Mouse (Mus musculus) heart, embryonic 12.5 days (tissue): ENCODE measurements around the gene Ophn1. TPM values are rescaled to one million over a fixed set of nuclear protein-coding genes. Genes with fewer than 3 reads are reported as not detected.

Experiments
- ATAC-seq: fragments of 200-750 bp; cut with Nextera tagmentation; 2 replicates; pipeline ENCODE4 v1.8.0; 2017; ENCODE audit warnings: moderate TSS enrichment, moderate library complexity; ENCODE audit not compliant: insufficient number of reproducible peaks, low FRiP score
- H3K27ac ChIP-seq: fragments of 300-500 bp; sonication (generic); 2 replicates; pipeline ENCODE4 v1.5.1; 2016; ENCODE audit warnings: mild to moderate bottlenecking, moderate library complexity; ENCODE audit not compliant: poor library complexity, severe bottlenecking
- H3K27me3 ChIP-seq: fragments of 300-500 bp; sonication (generic); replicated peaks from 2 replicates; pipeline ENCODE4 v1.6.1; 2016; ENCODE audit warnings: mild to moderate bottlenecking, moderate library complexity
- H3K36me3 ChIP-seq: fragments of 300-500 bp; sonication (generic); 2 replicates; pipeline ENCODE4 v1.6.1; 2016; ENCODE audit warnings: mild to moderate bottlenecking, moderate library complexity
- H3K4me1 ChIP-seq: fragments of 300-500 bp; sonication (generic); replicated peaks from 2 replicates; pipeline ENCODE4 v1.6.1; 2016; ENCODE audit warnings: mild to moderate bottlenecking
- H3K4me2 ChIP-seq: fragments of 300-500 bp; sonication (generic); 2 replicates; pipeline ENCODE4 v1.6.1; 2016; ENCODE audit warnings: mild to moderate bottlenecking, moderate library complexity
- H3K4me3 ChIP-seq: fragments of 300-500 bp; sonication (generic); 2 replicates; pipeline ENCODE4 v1.5.1; 2016; ENCODE audit warnings: mild to moderate bottlenecking
- H3K9ac ChIP-seq: fragments of 300-500 bp; sonication (generic); 2 replicates; pipeline ENCODE4 v1.6.1; 2016; ENCODE audit warnings: mild to moderate bottlenecking, moderate library complexity
- H3K9me3 ChIP-seq: fragments of 300-500 bp; sonication (generic); replicated peaks from 2 replicates; pipeline ENCODE4 v1.6.1; 2016; ENCODE audit warnings: mild to moderate bottlenecking, moderate library complexity
- WGBS: fragments of 180-500 bp; shearing (Covaris S2); methylation state at CpG from one replicate; pipeline ENCODE4 v1.1.7; 2016; 5-methylcytosine and 5-hydroxymethylcytosine counted together
- polyA plus RNA-seq: library from polyadenylated mRNA; unstranded; fragments of >200 nt; fragmentation: Nextera tagmentation; extraction: Ambion mirVana; gene quantifications from 2 replicates; pipeline ENCODE4 v1.2.1, GENCODE M21; 2016

Ophn1 gene
- polyA plus RNA-seq, 1 experiment from 2014 or later: 11.0 TPM

DNA sequence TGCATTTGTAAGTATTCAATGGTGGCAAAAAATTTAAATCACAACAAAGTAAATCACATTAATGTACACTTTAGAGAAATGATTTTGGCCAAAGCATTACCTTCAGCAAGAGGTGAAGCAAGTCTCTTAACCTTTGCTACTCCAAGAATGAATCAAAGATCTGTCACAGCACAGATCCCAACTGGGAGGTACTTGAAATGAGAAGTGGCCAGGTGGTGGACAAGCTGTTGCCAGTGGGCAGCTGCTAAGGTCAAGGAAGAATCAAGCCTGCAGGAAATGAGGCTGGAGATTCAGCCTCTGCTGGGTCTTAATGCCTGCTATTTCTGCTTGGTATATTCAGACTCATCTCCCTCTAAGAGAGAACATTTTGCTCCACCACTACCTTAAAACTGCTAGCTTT lies 87.0 kb downstream of the Ophn1 start:
- no peaks in the 10 kb centered on the region for H3K9me3 ChIP-seq
- H3K27me3 ChIP-seq: no peaks in the 10 kb centered on the region
- no peak overlapping the region for H3K4me2 ChIP-seq
- no peaks in the 10 kb centered on the region for H3K4me1 ChIP-seq
- H3K4me3 ChIP-seq: no peak overlapping the region
- H3K27ac ChIP-seq: no peak overlapping the region
- no peak for ATAC-seq
- no peak overlapping the region for H3K9ac ChIP-seq
- no peaks in the 10 kb centered on the region for H3K36me3 ChIP-seq

DNA sequence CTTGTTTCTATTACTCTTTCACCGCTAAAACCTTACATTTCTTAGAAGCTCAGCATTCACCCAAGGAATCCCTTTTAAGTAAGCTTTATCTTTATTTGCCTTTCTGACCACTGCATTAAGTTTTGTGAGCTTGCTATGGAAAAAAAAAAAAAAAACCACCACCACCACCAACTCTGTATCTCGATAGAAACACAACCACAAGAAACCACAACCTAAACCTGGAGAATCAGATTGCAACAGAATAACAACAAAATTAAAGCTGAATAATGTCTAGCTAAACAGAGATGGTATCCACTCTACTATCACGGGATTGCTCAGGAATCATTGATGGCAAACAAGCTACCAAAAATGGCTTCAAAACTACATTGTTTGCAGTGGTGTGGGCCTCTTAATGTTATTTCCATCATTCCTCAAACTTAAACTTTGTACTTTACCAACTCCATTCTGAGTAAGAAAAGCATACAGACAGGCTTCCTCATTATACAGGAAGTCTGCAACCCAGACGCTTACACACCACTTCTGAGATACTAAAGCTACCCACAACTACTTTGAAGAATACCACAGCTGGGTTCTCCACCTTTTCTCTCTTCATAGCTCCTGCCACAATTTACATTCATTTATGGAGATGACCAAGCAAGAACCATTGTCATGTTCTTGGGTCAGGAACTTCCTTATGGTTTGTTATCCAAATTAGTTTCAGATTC lies 116.4 kb downstream of the Ophn1 start:
- Histone ChIP-seq H3K9ac (no peak overlapping the region), H3K4me3 (no peak overlapping the region), H3K4me1 (no peaks in the 10 kb centered on the region), H3K27ac (no peak overlapping the region), H3K9me3 (no peaks in the 10 kb centered on the region), H3K27me3 (no peaks in the 10 kb centered on the region), H3K36me3 (no peaks in the 10 kb centered on the region), H3K4me2 (no peak overlapping the region)
- no peak for ATAC-seq
- 73% methylated on average over 4 of the region's 4 CpGs for WGBS

DNA sequence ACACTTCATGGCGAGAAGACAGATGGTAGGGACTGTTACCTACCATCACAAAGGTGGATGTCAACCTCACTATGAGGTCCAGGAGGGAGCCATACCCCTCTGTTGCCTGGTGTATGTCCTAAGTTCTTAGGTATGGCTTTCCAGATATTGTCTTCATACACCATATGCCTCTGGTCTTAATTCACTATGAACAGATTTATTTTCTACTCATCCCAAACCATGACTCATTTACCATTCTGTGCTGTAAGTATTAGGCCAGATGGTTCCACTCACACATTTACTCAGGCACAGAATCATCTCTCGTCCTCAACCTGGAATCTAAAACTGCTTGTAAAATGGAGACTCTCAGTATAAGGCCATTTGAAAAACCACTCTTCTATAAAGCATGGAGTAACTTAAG lies 135.7 kb downstream of the Ophn1 start:
- no peak overlapping the region for H3K4me2 ChIP-seq
- H3K4me1 ChIP-seq: no peaks in the 10 kb centered on the region
- H3K4me3 ChIP-seq: no peak overlapping the region
- WGBS: 60% methylated on average over 2 of the region's 2 CpGs
- no peak overlapping the region for H3K9ac ChIP-seq
- H3K27me3 ChIP-seq: no peaks in the 10 kb centered on the region
- no peak overlapping the region for H3K27ac ChIP-seq
- H3K36me3 ChIP-seq: no peaks in the 10 kb centered on the region
- H3K9me3 ChIP-seq: no peaks in the 10 kb centered on the region
- ATAC-seq: no peak

DNA sequence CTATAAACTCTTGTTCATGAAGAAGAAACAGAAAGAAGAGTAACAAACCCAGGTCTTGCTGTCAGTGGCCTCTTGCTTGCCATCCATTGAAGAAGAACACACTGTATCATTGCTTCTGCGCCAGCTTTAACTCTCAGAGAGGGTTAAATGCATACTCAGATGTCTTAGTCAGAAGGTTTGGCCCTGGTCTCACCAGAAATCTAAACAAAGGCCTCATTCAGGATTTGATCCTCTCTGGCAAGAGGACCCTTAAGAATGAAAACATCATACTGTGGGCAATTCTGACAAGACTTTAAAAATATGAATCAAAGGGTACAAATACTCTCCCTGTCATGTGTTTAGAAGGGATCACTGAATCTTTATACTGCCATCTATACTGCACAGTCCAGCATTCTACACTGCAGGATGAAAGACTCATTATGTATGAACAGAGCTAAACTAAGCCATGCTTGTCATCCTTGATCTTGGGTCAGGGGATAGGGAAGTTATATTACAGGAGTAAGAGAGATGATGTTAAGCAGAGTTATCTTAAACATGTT lies 139.5 kb downstream of the Ophn1 start:
- Histone ChIP-seq H3K27me3 (no peaks in the 10 kb centered on the region), H3K4me1 (no peaks in the 10 kb centered on the region), H3K9me3 (no peaks in the 10 kb centered on the region), H3K4me3 (no peak overlapping the region), H3K27ac (no peak overlapping the region), H3K9ac (no peak overlapping the region), H3K36me3 (no peaks in the 10 kb centered on the region), H3K4me2 (no peak overlapping the region)
- no peak for ATAC-seq
- WGBS: 68% methylated on average over 1 of the region's 1 CpGs

DNA sequence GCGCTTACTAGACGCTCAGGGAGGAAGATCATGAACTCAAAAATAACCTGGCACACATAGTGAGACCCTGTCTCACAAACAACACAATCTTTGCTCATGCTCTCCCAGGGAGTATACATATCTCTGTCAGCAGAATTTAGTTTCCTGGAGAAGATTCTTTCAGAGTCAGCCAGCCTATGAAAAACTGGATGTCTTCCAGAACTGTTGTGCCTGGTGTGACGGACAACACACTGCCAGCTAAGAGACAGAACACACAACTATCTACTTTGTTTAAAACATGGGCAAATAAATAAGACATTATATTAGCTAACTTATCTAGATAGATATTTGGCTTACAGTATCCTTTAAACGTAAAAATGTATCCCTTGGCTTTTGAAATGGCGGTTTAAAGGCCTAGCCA lies 154.1 kb downstream of the Ophn1 start:
- Histone ChIP-seq H3K27me3 (no peaks in the 10 kb centered on the region), H3K36me3 (no peaks in the 10 kb centered on the region), H3K9me3 (no peaks in the 10 kb centered on the region), H3K4me3 (no peak overlapping the region), H3K27ac (no peak overlapping the region), H3K4me2 (no peak overlapping the region), H3K9ac (no peak overlapping the region), H3K4me1 (no peaks in the 10 kb centered on the region)
- ATAC-seq: no peak
- 69% methylated on average over 5 of the region's 5 CpGs for WGBS

DNA sequence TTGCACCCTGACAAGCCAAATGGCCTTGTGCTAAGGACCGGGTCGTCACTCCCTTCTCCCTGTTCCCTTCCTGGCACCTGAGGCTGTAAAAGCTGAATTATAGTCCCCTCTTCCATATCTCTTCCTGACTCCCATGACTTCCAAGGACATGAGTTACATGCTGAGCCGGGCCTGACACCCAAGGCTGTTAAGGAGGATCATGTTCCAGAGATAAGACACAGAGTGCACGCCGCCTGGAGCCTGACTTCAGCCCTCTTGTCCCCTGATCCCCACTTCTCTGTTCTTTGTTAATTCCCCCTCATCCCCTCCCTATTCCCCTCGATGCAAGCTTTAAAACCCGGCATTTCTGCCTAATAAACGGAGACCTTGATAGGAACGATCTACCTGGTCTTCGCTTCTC lies 167.8 kb downstream of the Ophn1 start:
- no peaks in the 10 kb centered on the region for H3K36me3 ChIP-seq
- 47% methylated on average over 10 of the region's 10 CpGs for WGBS
- no peaks in the 10 kb centered on the region for H3K9me3 ChIP-seq
- no peaks in the 10 kb centered on the region for H3K27me3 ChIP-seq
- H3K4me2 ChIP-seq: no peak overlapping the region
- no peak overlapping the region for H3K9ac ChIP-seq
- no peak for ATAC-seq
- no peak overlapping the region for H3K27ac ChIP-seq
- no peaks in the 10 kb centered on the region for H3K4me1 ChIP-seq
- no peak overlapping the region for H3K4me3 ChIP-seq

DNA sequence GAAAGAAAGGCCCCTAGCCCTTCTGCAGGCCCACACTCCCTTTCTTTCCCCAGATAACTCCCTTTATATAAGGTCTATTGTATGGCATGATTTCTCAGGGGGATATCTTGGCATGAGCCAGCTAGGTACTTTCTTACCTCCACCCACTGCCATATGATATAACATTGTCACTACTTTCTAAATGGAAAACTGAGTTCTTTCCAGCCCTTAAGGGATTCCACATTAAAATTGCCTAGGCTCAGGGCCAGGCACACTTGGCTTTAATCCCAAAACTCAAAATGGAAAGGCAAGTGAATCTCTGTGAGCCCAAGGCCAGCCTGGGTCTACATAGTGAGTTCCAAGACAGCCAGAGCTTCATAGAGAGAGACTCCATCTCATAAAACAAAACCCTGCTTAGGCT lies 183.1 kb downstream of the Ophn1 start:
- no peaks in the 10 kb centered on the region for H3K27me3 ChIP-seq
- H3K27ac ChIP-seq: no peak overlapping the region
- H3K4me3 ChIP-seq: no peak overlapping the region
- H3K36me3 ChIP-seq: no peaks in the 10 kb centered on the region
- H3K4me2 ChIP-seq: no peak overlapping the region
- H3K4me1 ChIP-seq: no peaks in the 10 kb centered on the region
- no peak for ATAC-seq
- no peaks in the 10 kb centered on the region for H3K9me3 ChIP-seq
- H3K9ac ChIP-seq: no peak overlapping the region

DNA sequence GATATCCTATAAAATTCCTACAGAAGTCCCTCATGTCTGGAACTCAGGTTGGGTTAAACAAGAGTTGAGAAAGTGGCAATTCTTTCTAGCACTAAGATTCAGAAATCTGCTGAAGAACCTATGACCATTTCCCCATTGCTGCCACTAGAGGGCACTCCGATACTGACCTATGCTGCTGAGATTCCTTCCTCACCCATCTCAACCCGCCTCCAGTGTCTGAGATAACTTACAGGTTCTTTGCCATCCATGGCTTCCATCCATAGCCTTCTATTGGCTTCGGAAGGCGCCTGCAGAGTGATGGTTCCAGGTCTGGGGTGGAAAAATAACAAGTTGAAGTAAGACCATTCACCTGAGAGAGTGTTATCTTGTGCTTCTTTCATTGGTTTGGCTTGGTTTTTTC lies 189.2 kb downstream of the Ophn1 start:
- Histone ChIP-seq H3K4me1 (no peaks in the 10 kb centered on the region), H3K4me3 (no peak overlapping the region), H3K27me3 (no peaks in the 10 kb centered on the region), H3K36me3 (no peaks in the 10 kb centered on the region), H3K9me3 (no peaks in the 10 kb centered on the region), H3K27ac (no peak overlapping the region), H3K9ac (no peak overlapping the region), H3K4me2 (no peak overlapping the region)
- ATAC-seq: no peak
- 18% methylated on average over 4 of the region's 4 CpGs for WGBS

DNA sequence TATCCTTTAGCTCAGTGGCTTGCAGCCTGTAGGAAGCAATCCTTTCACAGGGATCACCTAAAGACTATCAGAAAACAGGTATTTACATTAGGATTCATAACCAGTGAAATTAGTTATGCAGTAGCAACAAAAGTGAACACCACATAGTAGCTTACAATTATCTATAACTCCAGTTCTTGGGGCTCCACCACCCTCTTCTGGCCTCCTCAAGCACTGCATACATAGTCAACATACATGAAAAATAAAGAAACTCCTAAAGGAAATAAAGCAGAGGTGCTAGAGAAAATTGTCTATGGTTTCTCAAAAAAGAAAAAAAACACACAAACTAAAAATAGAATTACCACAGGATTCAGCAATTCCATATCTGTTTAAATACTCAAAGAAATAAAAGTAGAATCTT lies 208.2 kb downstream of the Ophn1 start:
- no peak overlapping the region for H3K4me2 ChIP-seq
- no peak overlapping the region for H3K9ac ChIP-seq
- no peak for ATAC-seq

DNA sequence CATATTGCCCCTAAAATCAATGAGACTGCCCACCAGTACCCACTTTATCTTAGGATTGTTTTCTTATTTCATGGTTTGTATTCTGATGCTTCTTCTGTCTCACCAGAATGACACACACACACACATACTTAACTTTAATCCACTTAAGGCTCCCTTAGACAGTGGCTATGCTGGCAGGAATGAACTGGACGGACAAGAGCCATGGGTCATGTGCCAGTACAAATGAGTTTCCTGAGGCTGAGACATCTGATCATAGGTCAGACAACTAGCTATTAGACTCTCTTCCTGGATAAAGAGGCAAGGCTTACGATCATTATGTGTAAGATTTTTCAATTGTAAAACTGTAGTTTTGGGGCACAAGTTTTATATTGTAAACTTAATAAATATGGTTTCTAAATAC lies 209.5 kb downstream of the Ophn1 start:
- no peak overlapping the region for H3K4me2 ChIP-seq
- 79% methylated on average over 2 of the region's 2 CpGs for WGBS

More for the DNA sequence above, 208.2 kb downstream of the Ophn1 start:
- no peaks in the 10 kb centered on the region for H3K4me1 ChIP-seq
- H3K27ac ChIP-seq: no peak overlapping the region
- no peaks in the 10 kb centered on the region for H3K36me3 ChIP-seq
- no peak overlapping the region for H3K4me3 ChIP-seq
- no peaks in the 10 kb centered on the region for H3K9me3 ChIP-seq
- no peaks in the 10 kb centered on the region for H3K27me3 ChIP-seq

DNA sequence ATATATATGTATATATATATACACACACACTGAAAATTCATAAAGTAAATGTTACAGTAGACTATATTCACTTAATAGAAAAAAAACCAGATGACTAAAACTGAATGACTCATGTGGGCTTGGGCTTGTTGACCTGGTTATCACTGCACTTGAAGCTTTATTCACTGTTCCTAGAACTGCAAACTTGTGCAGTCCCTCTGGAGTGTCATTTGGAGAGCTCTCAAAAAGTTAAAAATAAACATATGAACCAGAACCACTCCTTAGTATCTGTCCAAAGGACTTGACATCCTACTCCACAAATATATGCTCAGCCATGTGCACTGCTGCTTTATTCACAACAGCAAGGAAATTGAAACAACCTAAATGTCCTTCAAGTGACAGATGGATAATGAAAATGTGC lies 219.8 kb downstream of the Ophn1 start:
- Histone ChIP-seq H3K4me3 (no peak overlapping the region), H3K9ac (no peak overlapping the region), H3K9me3 (no peaks in the 10 kb centered on the region), H3K36me3 (no peaks in the 10 kb centered on the region), H3K27ac (no peak overlapping the region), H3K4me1 (no peaks in the 10 kb centered on the region), H3K27me3 (no peaks in the 10 kb centered on the region), H3K4me2 (no peak overlapping the region)
- ATAC-seq: no peak

More for the DNA sequence above, 209.5 kb downstream of the Ophn1 start:
- Histone ChIP-seq H3K9ac (no peak overlapping the region), H3K27ac (no peak overlapping the region), H3K27me3 (no peaks in the 10 kb centered on the region), H3K4me3 (no peak overlapping the region), H3K36me3 (no peaks in the 10 kb centered on the region), H3K4me1 (no peaks in the 10 kb centered on the region), H3K9me3 (no peaks in the 10 kb centered on the region)
- no peak for ATAC-seq

DNA sequence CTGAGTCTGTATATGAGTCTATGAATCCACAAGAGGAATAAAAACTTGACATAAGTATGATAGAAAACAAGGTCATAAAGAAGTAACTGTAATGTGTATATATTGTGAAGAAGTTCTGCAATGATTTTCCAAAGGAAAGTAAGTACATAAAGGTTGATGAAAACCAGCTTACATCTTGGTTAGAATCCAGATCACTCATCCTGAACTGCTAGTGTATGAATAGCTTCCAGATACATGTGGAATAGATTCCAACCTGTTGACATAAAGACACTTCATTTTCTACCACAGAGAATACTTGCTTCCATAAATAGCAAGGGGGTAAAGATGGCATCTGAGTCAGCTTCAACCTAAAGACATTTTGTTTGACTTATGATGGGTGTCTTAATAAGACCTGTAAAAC lies 239.4 kb downstream of the Ophn1 start:
- Histone ChIP-seq H3K4me3 (no peak overlapping the region), H3K27me3 (no peaks in the 10 kb centered on the region), H3K4me2 (no peak overlapping the region), H3K36me3 (no peaks in the 10 kb centered on the region), H3K4me1 (no peaks in the 10 kb centered on the region), H3K9ac (no peak overlapping the region), H3K9me3 (no peaks in the 10 kb centered on the region), H3K27ac (no peak overlapping the region)
- ATAC-seq: no peak
